Mouse (Mus musculus): ENCODE measurements at regions not wholly inside any gene's neighbourhood (a gene's known extent, or its start where the extent isn't known, plus 50 kb on each side); places are given as distances from the start of the nearest gene placed in this dataset.
"Not testable (repeated sequence)": the region's sequence is repeated elsewhere in the genome, so short reads cannot be mapped to it uniquely, and the experiment has no call there.

DNA sequence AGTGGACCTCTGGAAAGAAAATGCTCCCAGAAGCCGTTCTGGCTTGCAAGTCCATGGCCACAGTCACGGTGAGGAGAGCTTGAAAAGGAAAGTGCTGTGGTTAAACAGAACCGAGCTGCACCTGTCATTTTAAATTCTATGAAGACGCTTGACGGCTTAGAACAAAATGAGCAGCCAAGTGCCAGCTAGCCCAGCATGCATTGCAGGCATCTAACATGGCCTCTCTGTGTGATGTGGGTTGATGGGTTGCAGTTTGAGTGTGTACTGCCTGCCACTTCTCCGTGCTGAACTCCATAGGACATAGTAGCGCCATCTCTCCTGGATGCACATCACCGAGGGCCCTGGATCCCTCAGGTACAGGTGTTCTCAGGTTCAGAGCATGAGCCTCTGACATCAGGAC, 189.1 kb downstream of the Diras2 start:
- ATAC-seq (replicated peaks; ENCODE audit: insufficient number of reproducible peaks, insufficient read depth, low FRiP score, low read depth) = no peak
- 82% methylated on average over 8 of the region's 8 CpGs for WGBS
- no peak overlapping the region for H3K4me3 ChIP-seq
- H3K27ac ChIP-seq = no peak overlapping the region
- H3K9me3 ChIP-seq (replicated peaks) = no peaks in the 10 kb centered on the region
- no peaks in the 10 kb centered on the region for H3K27me3 ChIP-seq
- no peak overlapping the region for H3K4me2 ChIP-seq
- no peaks in the 10 kb centered on the region for H3K36me3 ChIP-seq
- peaks cover 2% of the 10 kb centered on the region; the same call in 1 of the 2 replicates for H3K4me1 ChIP-seq (replicated peaks)
- no peak overlapping the region for H3K9ac ChIP-seq

DNA sequence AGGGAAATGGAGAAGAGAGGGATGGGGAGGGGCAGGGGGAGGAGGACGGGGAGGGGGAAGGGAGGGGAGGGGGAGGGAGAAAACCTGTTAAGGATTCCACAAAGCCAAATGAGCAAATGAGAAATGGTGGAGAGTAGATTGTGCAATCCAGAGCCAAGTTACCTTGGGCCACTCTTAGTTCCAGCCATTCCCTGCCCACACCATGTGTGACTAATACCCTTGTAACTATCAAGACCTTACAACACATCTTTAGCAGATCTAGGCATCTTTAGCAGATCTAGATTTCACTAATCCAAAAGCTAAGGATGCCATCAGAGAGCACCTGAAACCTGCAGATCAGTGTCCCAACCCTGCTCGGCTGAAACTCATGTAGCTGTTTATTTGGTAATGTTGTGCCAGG, 186.7 kb downstream of the Diras2 start:
- 71% methylated on average over 2 of the region's 2 CpGs for WGBS
- Histone ChIP-seq H3K4me3 (no peak overlapping the region), H3K27me3 (no peaks in the 10 kb centered on the region)

DNA sequence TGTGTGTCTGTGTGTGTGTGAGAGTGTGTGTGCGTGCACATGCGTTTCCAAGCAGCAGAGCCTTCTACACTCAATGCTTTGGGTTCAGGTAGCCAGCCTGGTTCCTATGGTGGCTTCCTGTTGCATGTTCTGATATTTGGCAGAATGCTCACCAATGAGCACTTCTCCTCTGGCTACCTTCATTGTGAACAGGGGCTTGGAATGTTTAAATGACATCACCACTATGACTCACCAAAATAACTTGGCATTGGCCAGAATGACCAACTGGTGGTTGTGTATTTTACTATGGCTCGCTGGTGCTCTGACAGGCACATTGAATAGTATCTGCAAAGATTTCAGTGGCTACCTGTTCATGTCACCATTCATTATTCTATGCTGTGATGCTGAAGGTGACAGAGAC, 186.2 kb downstream of the Diras2 start:
- Histone ChIP-seq H3K9me3 (replicated peaks) (no peaks in the 10 kb centered on the region), H3K4me1 (replicated peaks) (no peaks in the 10 kb centered on the region; the same call in 1 of the 2 replicates), H3K27ac (no peak overlapping the region), H3K4me3 (no peak overlapping the region), H3K9ac (no peak overlapping the region), H3K36me3 (no peaks in the 10 kb centered on the region), H3K27me3 (no peaks in the 10 kb centered on the region), H3K4me2 (no peak overlapping the region)
- WGBS = 80% methylated on average over 3 of the region's 3 CpGs
- no peak for ATAC-seq (replicated peaks; ENCODE audit: insufficient number of reproducible peaks, insufficient read depth, low FRiP score, low read depth)

More for the DNA sequence above, 186.7 kb downstream of the Diras2 start:
- ATAC-seq (replicated peaks; ENCODE audit: insufficient number of reproducible peaks, insufficient read depth, low FRiP score, low read depth) = no peak
- Histone ChIP-seq H3K9me3 (replicated peaks) (no peaks in the 10 kb centered on the region), H3K4me1 (replicated peaks) (no peaks in the 10 kb centered on the region; the same call in 1 of the 2 replicates), H3K9ac (no peak overlapping the region), H3K27ac (no peak overlapping the region), H3K4me2 (no peak overlapping the region), H3K36me3 (no peaks in the 10 kb centered on the region)

DNA sequence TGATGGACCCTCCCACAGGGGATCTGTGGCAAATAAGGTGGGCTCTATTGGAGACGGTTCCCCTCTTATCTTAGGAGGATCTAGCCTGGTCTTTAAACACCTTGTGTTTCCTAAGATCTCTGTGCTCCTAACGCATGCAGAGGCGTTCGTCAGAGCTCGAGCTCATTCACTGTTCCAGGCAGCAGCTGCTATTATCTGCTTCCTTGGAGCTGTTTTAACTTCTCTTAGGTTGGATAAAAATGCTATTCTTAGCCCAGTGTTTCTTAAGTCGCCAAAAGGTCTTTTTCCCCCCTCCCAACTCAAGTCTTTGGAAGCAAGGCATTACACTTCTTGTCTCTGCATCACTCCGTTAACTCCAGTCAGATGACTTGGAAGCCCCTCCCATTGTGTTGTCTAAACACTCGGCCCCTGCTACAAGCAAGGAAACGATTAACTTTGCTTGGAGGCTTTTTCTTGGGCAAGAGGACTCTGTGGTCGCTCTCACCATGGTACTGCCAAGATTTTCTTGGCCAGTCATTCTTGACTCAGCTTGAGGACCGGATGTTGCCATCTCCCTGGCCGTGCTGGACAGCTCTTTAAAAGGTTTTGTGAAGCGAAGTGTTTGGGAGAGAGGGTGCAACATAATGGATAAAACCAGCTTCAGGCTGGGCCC, 185.6 kb downstream of the Diras2 start:
- Histone ChIP-seq H3K4me1 (replicated peaks) (no peaks in the 10 kb centered on the region; the same call in 1 of the 2 replicates), H3K27me3 (no peaks in the 10 kb centered on the region), H3K9ac (no peak overlapping the region), H3K4me3 (no peak overlapping the region), H3K36me3 (no peaks in the 10 kb centered on the region), H3K4me2 (no peak overlapping the region), H3K9me3 (replicated peaks) (no peaks in the 10 kb centered on the region), H3K27ac (no peak overlapping the region)
- ATAC-seq (replicated peaks; ENCODE audit: insufficient number of reproducible peaks, insufficient read depth, low FRiP score, low read depth) = no peak
- 47% methylated on average over 13 of the region's 13 CpGs for WGBS

DNA sequence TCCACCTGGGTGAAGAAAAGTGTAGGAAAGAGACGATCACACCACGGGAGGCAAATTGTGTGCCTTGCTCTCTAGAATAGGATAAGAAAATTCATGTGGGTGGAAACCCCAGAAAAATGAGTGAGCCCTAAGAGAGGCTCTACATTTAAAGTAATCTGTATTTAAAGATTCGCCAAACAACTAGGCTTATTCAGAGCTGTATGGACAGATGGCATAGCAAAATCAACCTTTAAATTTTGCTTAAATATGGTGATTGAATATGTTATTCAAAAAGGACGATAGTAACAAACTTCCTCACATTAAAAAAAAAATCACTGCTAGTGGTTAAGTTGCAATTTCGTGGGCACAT, 185.1 kb downstream of the Diras2 start:
- ATAC-seq (replicated peaks; ENCODE audit: insufficient number of reproducible peaks, insufficient read depth, low FRiP score, low read depth) = no peak
- Histone ChIP-seq H3K4me3 (no peak overlapping the region), H3K27me3 (no peaks in the 10 kb centered on the region), H3K4me1 (replicated peaks) (no peaks in the 10 kb centered on the region; the same call in 1 of the 2 replicates), H3K9ac (no peak overlapping the region), H3K27ac (no peak overlapping the region), H3K36me3 (no peaks in the 10 kb centered on the region), H3K9me3 (replicated peaks) (no peaks in the 10 kb centered on the region), H3K4me2 (no peak overlapping the region)
- WGBS = 85% methylated on average over 5 of the region's 5 CpGs

DNA sequence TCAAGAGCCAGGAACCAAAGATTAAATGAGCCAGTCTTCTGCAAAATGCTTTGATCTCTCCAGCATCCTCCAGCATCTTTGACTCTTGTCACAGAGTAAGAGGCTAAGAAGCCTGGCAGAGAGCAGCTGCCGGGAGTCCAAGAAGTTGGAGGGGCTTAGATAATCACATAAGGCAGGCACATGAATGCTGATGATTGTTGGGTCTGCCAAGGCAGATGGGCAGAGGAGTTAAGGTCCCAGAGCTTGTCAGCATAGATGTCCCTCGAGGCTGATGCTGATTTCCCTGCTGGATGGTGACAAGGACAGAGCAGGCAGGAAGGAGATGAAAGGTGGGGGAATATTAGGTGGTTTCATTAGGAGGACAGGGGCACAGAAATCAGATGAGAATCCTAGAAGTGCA, 183.4 kb downstream of the Diras2 start:
- ATAC-seq (replicated peaks; ENCODE audit: insufficient number of reproducible peaks, insufficient read depth, low FRiP score, low read depth) = no peak
- Histone ChIP-seq H3K27ac (no peak overlapping the region), H3K4me2 (no peak overlapping the region), H3K4me3 (no peak overlapping the region), H3K27me3 (no peaks in the 10 kb centered on the region), H3K4me1 (replicated peaks) (no peaks in the 10 kb centered on the region; the same call in 1 of the 2 replicates), H3K36me3 (no peaks in the 10 kb centered on the region), H3K9me3 (replicated peaks) (no peaks in the 10 kb centered on the region), H3K9ac (no peak overlapping the region)
- 31% methylated on average over 2 of the region's 2 CpGs for WGBS

DNA sequence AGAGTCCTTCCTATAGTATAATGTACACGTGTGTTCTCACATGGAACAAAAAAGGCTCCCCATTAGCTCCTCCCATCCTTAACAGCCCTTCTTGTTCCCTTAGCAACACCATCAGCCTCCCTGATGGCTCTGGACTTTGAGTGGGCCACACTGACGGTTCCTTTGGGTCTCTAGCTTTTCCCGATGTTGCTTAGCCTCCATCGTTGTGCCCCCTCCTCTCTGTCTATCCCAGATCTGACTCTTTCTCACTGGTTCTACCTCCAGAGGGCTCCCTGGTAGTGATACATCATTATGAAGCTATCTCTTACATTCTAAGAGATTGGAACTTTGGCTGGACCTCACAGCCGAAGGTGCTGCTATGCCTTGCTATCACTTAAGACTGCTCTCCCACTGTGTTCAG, 181.5 kb downstream of the Diras2 start:
- no peaks in the 10 kb centered on the region for H3K9me3 ChIP-seq (replicated peaks)
- H3K4me1 ChIP-seq (replicated peaks) = no peaks in the 10 kb centered on the region; the same call in 1 of the 2 replicates
- no peak overlapping the region for H3K9ac ChIP-seq
- no peak overlapping the region for H3K4me2 ChIP-seq
- no peak overlapping the region for H3K27ac ChIP-seq
- 82% methylated on average over 5 of the region's 5 CpGs for WGBS
- no peak for ATAC-seq (replicated peaks; ENCODE audit: insufficient number of reproducible peaks, insufficient read depth, low FRiP score, low read depth)
- H3K36me3 ChIP-seq = no peaks in the 10 kb centered on the region
- H3K4me3 ChIP-seq = no peak overlapping the region
- no peaks in the 10 kb centered on the region for H3K27me3 ChIP-seq

DNA sequence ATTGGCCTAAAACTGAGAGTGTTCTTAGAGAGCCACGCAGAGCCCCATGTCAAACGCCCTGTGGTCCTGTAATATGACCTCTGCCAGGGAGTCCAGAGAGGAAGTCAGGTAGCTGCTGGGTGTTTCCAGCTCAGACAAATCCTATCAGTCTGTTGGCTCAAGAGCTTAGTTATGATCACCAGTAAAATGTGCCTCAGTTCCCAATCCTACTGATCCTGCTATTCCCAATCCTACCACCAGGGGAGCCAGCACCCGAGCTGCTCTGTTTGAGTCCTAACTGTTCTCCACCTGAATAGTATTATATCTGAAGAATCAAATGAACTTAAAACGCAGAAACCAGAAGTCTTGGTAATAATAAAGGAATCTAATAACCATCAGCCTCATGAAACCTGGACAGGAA, 178.5 kb downstream of the Diras2 start:
- Histone ChIP-seq H3K4me3 (no peak overlapping the region), H3K4me1 (replicated peaks) (no peaks in the 10 kb centered on the region), H3K9ac (no peak overlapping the region), H3K9me3 (replicated peaks) (no peaks in the 10 kb centered on the region), H3K27ac (no peak overlapping the region), H3K27me3 (no peaks in the 10 kb centered on the region), H3K4me2 (no peak overlapping the region), H3K36me3 (no peaks in the 10 kb centered on the region)
- WGBS = 72% methylated on average over 4 of the region's 4 CpGs
- ATAC-seq (replicated peaks; ENCODE audit: insufficient number of reproducible peaks, insufficient read depth, low FRiP score, low read depth) = no peak

DNA sequence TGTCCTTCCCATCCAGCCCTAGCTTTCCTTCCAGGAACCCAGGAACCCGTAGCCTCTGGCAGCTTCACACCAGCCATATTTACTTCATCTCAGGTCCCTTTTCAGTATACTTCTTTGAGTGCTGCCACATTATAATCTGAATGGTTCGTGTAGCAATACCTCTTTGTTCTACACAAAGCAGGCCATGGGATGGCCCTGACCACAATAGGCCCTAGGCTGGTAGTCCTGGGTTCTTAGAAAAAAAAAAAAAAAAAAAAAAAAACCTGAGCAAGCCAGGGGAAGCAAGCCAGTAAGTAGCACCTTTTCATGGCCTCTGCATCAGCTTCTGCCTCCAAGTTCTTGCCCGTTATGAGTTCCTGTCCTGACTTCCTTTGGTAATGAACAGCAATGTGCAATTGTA, 177.6 kb downstream of the Diras2 start:
- ATAC-seq (replicated peaks; ENCODE audit: insufficient number of reproducible peaks, insufficient read depth, low FRiP score, low read depth) = no peak
- 75% methylated on average over 3 of the region's 3 CpGs for WGBS
- Histone ChIP-seq H3K4me1 (replicated peaks) (no peaks in the 10 kb centered on the region), H3K9ac (no peak overlapping the region), H3K27me3 (no peaks in the 10 kb centered on the region), H3K4me2 (no peak overlapping the region), H3K27ac (no peak overlapping the region), H3K4me3 (no peak overlapping the region), H3K36me3 (no peaks in the 10 kb centered on the region), H3K9me3 (replicated peaks) (no peaks in the 10 kb centered on the region)

DNA sequence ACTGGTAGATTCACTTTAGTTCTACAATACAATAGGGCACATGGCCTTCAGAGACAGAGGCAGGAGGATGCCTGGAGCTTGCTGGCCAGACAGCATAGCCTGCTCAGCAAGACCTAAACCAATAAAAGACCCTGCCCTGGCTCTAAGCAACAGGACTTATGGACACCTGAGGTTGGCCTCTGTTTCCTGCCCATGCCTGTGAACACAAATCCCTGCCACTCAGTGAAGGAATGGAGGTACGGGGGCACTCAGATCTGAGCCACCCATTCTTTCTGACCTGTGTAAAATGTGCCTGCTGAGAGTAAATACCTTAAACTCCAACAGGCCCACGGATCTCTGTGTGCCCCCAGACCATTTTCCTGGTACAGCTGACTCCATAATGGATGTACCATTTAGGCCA, 177.1 kb downstream of the Diras2 start:
- Histone ChIP-seq H3K4me2 (no peak overlapping the region), H3K27ac (no peak overlapping the region), H3K9ac (no peak overlapping the region), H3K9me3 (replicated peaks) (no peaks in the 10 kb centered on the region), H3K4me1 (replicated peaks) (no peaks in the 10 kb centered on the region), H3K4me3 (no peak overlapping the region), H3K27me3 (no peaks in the 10 kb centered on the region), H3K36me3 (no peaks in the 10 kb centered on the region)
- no peak for ATAC-seq (replicated peaks; ENCODE audit: insufficient number of reproducible peaks, insufficient read depth, low FRiP score, low read depth)
- WGBS = 60% methylated on average over 2 of the region's 2 CpGs

DNA sequence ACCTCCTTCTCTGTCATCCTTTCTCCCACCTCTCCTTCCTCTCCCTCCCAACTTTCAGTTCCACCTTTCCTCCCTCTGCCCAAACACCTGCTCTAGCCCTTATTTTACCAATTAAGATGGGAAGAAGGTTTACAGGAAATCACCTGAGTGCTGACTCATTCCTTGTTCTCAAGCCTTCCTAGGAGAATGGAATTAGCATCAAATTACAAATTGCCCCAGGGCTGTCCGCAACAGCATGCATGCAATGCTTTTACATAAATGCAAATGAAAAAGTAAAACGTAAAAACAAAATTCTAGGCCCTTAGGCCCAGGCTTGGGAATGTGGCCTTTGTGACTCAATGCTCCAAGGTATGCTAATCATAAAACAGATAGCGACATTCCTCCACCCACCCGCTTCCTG, 175.2 kb downstream of the Diras2 start:
- WGBS = 89% methylated on average over 4 of the region's 4 CpGs
- not testable (repeated sequence) for H3K27me3 ChIP-seq; H3K9ac ChIP-seq; H3K9me3 ChIP-seq (replicated peaks); H3K36me3 ChIP-seq; H3K27ac ChIP-seq; H3K4me2 ChIP-seq; ATAC-seq (replicated peaks; ENCODE audit: insufficient number of reproducible peaks, insufficient read depth, low FRiP score, low read depth); H3K4me3 ChIP-seq; H3K4me1 ChIP-seq (replicated peaks)

DNA sequence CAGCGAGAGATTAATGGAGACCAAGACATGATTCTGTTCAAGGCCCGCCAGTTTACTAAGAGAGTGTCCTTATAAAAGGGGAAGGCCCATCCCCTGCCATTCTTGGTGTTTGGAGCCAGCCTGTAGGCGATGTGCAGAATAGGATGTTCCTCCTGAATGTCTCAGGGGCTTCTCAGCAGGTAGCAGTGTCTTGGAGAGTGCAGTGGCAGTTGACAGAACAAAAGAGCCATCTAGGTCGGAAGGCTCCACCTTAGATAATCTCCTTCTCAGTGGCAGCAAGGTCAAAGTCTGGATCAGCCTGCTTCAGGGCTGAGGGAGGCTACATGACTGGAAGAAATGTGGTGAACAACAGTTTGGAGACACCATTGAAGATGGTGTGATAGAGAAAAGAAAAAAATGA, 171.7 kb downstream of the Diras2 start:
- H3K9ac ChIP-seq; H3K9me3 ChIP-seq (replicated peaks); H3K27me3 ChIP-seq; H3K27ac ChIP-seq; H3K4me2 ChIP-seq; H3K4me3 ChIP-seq; H3K36me3 ChIP-seq; ATAC-seq (replicated peaks; ENCODE audit: insufficient number of reproducible peaks, insufficient read depth, low FRiP score, low read depth); H3K4me1 ChIP-seq (replicated peaks): not testable (repeated sequence)
- 73% methylated on average over 4 of the region's 4 CpGs for WGBS
